Mouse (Mus musculus) ZHBTc4 (cell line): ENCODE measurements around the gene Hax1.

Source experiments
- DNase-seq: peaks from one replicate; pipeline ENCODE4 v3.0.0-alpha.2; 2011; ENCODE audit warnings: low read depth, low spot score

Gene Hax1

GRCm38 (mm10) chr3:89962059-89962750 is 36.4 kb downstream of the Hax1 start:
- no peak for DNase-seq

GRCm38 (mm10) chr3:89961436-89961835 is 37.1 kb downstream of the Hax1 start:
- no peak for DNase-seq

GRCm38 (mm10) chr3:89960469-89960868 is 38.1 kb downstream of the Hax1 start:
- peak; percentile 97 for DNase-seq

- peak; percentile 45 for DNase-seq
Measured at GRCm38 (mm10) chr3:89959435-89959834, 39.1 kb downstream of the Hax1 start.

- no peak for DNase-seq
Measured at GRCm38 (mm10) chr3:89957880-89958279, 40.7 kb downstream of the Hax1 start.

GRCm38 (mm10) chr3:89956177-89956971 is 42.2 kb downstream of the Hax1 start:
- peak; percentile 79 for DNase-seq

GRCm38 (mm10) chr3:89953420-89953819 is 45.2 kb downstream of the Hax1 start:
- peak; percentile 88 for DNase-seq

GRCm38 (mm10) chr3:89948655-89949054 is 49.9 kb downstream of the Hax1 start:
- no peak for DNase-seq

GRCm38 (mm10) chr3:89948021-89948420 is 50.6 kb downstream of the Hax1 start:
- peak; percentile 61 for DNase-seq
